Mouse (Mus musculus): ENCODE results near the gene Npcd. TPM values are rescaled to one million over a fixed set of nuclear protein-coding genes. Genes with fewer than 3 reads are reported as not detected.

The Npcd gene
- total RNA-seq, 2 experiments from 2014 or later = 6.8 to 28.8 TPM

GRCm38 (mm10) chr15:79745312-79745711 lies 88.7 kb downstream of the Npcd start:
- no peak for DNase-seq (ENCODE audit: low spot score in 2 of 2)

- no peak for DNase-seq (ENCODE audit: low spot score in 2 of 2)
Measured at GRCm38 (mm10) chr15:79744742-79745141, 89.3 kb downstream of the Npcd start.

GRCm38 (mm10) chr15:79744001-79744400 lies 90.0 kb downstream of the Npcd start:
- DNase-seq (ENCODE audit: low spot score in 2 of 2) = no peak

- DNase-seq (ENCODE audit: low spot score in 2 of 2) = no peak
Measured at GRCm38 (mm10) chr15:79742706-79743023, 91.4 kb downstream of the Npcd start.

- DNase-seq (ENCODE audit: low spot score in 2 of 2) = peak; percentile 91 to 94
Measured at GRCm38 (mm10) chr15:79741921-79742705, 91.9 kb downstream of the Npcd start, which contains the start of gene Sun2. Gene Sun2 (minus strand): TSS chr15:79742536.

- DNase-seq (ENCODE audit: low spot score in 2 of 2) = no peak
Measured at GRCm38 (mm10) chr15:79741173-79741858, 92.7 kb downstream of the Npcd start.

- DNase-seq (ENCODE audit: low spot score in 2 of 2) = no peak
Measured at GRCm38 (mm10) chr15:79740739-79741138, 93.3 kb downstream of the Npcd start.

Other genes starting within 250 kb of the Npcd start
- gene Dmc1, start 229.1 kb downstream of the Npcd start, total RNA-seq (2021) = under 1 TPM; 0.37 to 0.53 TPM
- gene Fam227a, start 175.3 kb downstream of the Npcd start, total RNA-seq (2021) = 10 to 100 TPM in 1 of 2 experiments, 1 to 10 TPM in 1; 9.3 to 10.0 TPM
- 10 to 100 TPM; 42.4 to 47.0 TPM for gene Cby1, start 175.0 kb downstream of the Npcd start, total RNA-seq (2021)
- 100 to 1,000 TPM; 102 to 108 TPM for gene Tomm22, start 163.4 kb downstream of the Npcd start, total RNA-seq (2021)
- 10 to 100 TPM; 65.8 to 71.5 TPM for gene Josd1, start 146.3 kb downstream of the Npcd start, total RNA-seq (2021)
- gene Gtpbp1, start 143.4 kb downstream of the Npcd start, total RNA-seq (2021) = 10 to 100 TPM; 52.7 to 53.4 TPM
- gene Sun2, start 91.7 kb downstream of the Npcd start, total RNA-seq (2021) = 10 to 100 TPM; 46.7 to 49.4 TPM
- gene Dnal4, start 56.4 kb downstream of the Npcd start, total RNA-seq (2021) = 10 to 100 TPM; 53.0 to 56.9 TPM
- gene Nptxr, start 29.5 kb downstream of the Npcd start, total RNA-seq (2021) = 100 to 1,000 TPM; 691 to 759 TPM
- 100 to 1,000 TPM; 323 TPM for gene Cbx6, start 451 bp upstream of the Npcd start, total RNA-seq (2021)
- 1 to 10 TPM; 4.3 to 5.0 TPM for gene Apobec3, start 57.4 kb upstream of the Npcd start, total RNA-seq (2021)
- gene Cbx7, start 136.9 kb upstream of the Npcd start, total RNA-seq (2021) = 10 to 100 TPM; 59.6 to 61.7 TPM
- 10 to 100 TPM; 28.5 to 37.6 TPM for gene Pdgfb, start 180.7 kb upstream of the Npcd start, total RNA-seq (2021)